Mouse (Mus musculus) embryonic facial prominence, embryonic 10.5 days (tissue): Measurements from ENCODE around the gene Zfp595. TPM values are rescaled to one million over a fixed set of nuclear protein-coding genes. Genes with fewer than 3 reads are reported as not detected.
"Not testable (repeated sequence)": the region's sequence is repeated elsewhere in the genome, so short reads cannot be mapped to it uniquely, and the experiment has no call there.

Experiments used
- DNase-seq: peaks from one replicate; pipeline ENCODE4 v3.0.0-alpha.2; 2017; ENCODE audit warnings: low spot score
- H3K27ac ChIP-seq: fragments of 300-500 bp; sonication (generic); replicated peaks from 2 replicates; pipeline ENCODE4 v1.5.1; 2016; ENCODE audit warnings: mild to moderate bottlenecking
- H3K27me3 ChIP-seq: fragments of 300-500 bp; sonication (generic); replicated peaks from 2 replicates; pipeline ENCODE4 v1.6.1; 2016; ENCODE audit warnings: low read depth, mild to moderate bottlenecking; ENCODE audit not compliant: poor library complexity, severe bottlenecking
- H3K36me3 ChIP-seq: fragments of 300-500 bp; sonication (generic); replicated peaks from 2 replicates; pipeline ENCODE4 v1.6.1; 2016; ENCODE audit warnings: mild to moderate bottlenecking, moderate library complexity
- H3K4me1 ChIP-seq: fragments of 300-500 bp; sonication (generic); 2 replicates; pipeline ENCODE4 v1.6.1; 2016
- H3K4me3 ChIP-seq: fragments of 300-500 bp; sonication (generic); 2 replicates; pipeline ENCODE4 v1.5.1; 2016; ENCODE audit warnings: mild to moderate bottlenecking, moderate library complexity
- H3K9me3 ChIP-seq: fragments of 300-500 bp; sonication (generic); 2 replicates; pipeline ENCODE4 v1.6.1; 2016; ENCODE audit warnings: mild to moderate bottlenecking
- WGBS: fragments of 180-500 bp; shearing (Covaris S2); methylation state at CpG from one replicate; pipeline ENCODE4 v1.1.7; 2016; 5-methylcytosine and 5-hydroxymethylcytosine counted together
- polyA plus RNA-seq: library from polyadenylated mRNA; unstranded; fragments of >200 nt; fragmentation: Nextera tagmentation; extraction: Ambion mirVana; gene quantifications from 2 replicates; pipeline ENCODE4 v1.2.1, GENCODE M21; 2016

Gene Zfp595
- 1.5 and 1.8 TPM in 2 replicates for polyA plus RNA-seq

DNA sequence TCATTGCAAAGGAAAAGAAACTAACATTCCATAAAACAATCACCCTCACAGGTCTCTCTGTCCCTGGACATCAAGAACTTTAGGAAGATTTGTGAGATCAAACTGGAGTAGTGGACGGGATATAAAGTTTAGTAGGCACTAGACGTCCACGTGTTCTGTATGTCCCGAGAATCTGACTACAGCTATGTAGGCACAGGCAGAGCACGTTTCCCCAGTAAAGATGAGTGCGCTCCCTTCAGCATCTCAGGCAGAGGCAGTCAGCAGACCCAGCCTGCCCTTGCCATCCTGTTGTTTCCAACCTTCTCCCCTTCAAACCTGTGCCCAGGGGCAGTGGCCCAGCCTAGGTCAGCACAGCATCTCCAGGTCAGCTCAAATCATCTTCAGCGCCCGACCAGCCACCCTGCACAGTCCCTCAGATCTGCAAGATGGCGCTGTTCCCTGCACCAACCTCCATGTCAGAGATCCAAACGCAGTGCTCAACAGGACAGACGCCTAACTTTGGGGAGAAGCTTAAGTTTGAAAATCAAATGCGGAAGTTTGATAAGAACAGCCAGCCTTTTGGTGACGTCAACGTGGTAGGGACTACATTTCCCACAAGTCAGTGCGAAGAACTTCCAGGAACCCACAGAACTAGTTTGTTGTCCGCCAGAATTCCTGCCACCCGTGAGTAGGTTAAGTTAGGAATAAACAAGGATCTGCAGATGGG, at the start of gene Zfp595:
Gene Zfp595 (minus strand): TSS at position 552 of the 706 bp plus-strand sequence.
- no peaks in the 10 kb centered on the region for H3K27me3 ChIP-seq
- H3K9me3 ChIP-seq = no peaks in the 10 kb centered on the region
- no peaks in the 10 kb centered on the region for H3K36me3 ChIP-seq
- WGBS = 19% methylated on average over 17 of the region's 17 CpGs
- peak within 1 kb of the TSS; percentile 81 for H3K27ac ChIP-seq
- peak; percentile 72 for DNase-seq
- H3K4me3 ChIP-seq = peak within 1 kb of the TSS; percentile 67
- H3K4me1 ChIP-seq = peaks cover 7% of the 10 kb centered on the region

GRCm38 (mm10) chr13:67376255-67376654, 43.9 kb upstream of the Zfp595 start:
- DNase-seq, H3K4me3 ChIP-seq, H3K9me3 ChIP-seq, H3K36me3 ChIP-seq, H3K27me3 ChIP-seq, H3K27ac ChIP-seq, H3K4me1 ChIP-seq: not testable (repeated sequence)
- WGBS = 75% methylated on average over 3 of the region's 3 CpGs

GRCm38 (mm10) chr13:67375050-67375911, 42.9 kb upstream of the Zfp595 start, which contains the start of the genes Gm28041 and Zfp456:
TSS of gene Gm28041 (minus strand) at chr13:67375733.
TSS of gene Zfp456 (minus strand) at chr13:67375810.
- DNase-seq = peak; percentile 61
- peak within 1 kb of the TSS; percentile 59 for H3K4me3 ChIP-seq
- not testable (repeated sequence) for H3K9me3 ChIP-seq, H3K36me3 ChIP-seq, H3K27me3 ChIP-seq, H3K4me1 ChIP-seq
- WGBS = 21% methylated on average over 15 of the region's 15 CpGs
- peak within 1 kb of the TSS; percentile 59; the same call in 1 of the 2 replicates for H3K27ac ChIP-seq

GRCm38 (mm10) chr13:67360131-67360744, 27.9 kb upstream of the Zfp595 start, which contains the start of the genes Gm28044 and Zfp953:
TSS of gene Gm28044 (minus strand) at chr13:67360536.
TSS of gene Zfp953 (minus strand) at chr13:67360605.
- Histone ChIP-seq H3K27ac (peak within 1 kb of the TSS; percentile 83), H3K9me3 (no peaks in the 10 kb centered on the region), H3K36me3 (no peaks in the 10 kb centered on the region), H3K27me3 (no peaks in the 10 kb centered on the region), H3K4me3 (peak within 1 kb of the TSS; percentile 76), H3K4me1 (peaks cover 6% of the 10 kb centered on the region; the same call in 1 of the 2 replicates)
- DNase-seq = peak; percentile 79
- WGBS = under 1% methylated on average over 15 of the region's 15 CpGs

- Histone ChIP-seq H3K27me3 (no peaks in the 10 kb centered on the region), H3K4me1 (no peaks in the 10 kb centered on the region), H3K9me3 (no peaks in the 10 kb centered on the region), H3K36me3 (no peaks in the 10 kb centered on the region), H3K27ac (no peak overlapping the region), H3K4me3 (no peak overlapping the region)
- DNase-seq = no peak
Measured at GRCm38 (mm10) chr13:67351854-67352253, 19.5 kb upstream of the Zfp595 start.

DNA sequence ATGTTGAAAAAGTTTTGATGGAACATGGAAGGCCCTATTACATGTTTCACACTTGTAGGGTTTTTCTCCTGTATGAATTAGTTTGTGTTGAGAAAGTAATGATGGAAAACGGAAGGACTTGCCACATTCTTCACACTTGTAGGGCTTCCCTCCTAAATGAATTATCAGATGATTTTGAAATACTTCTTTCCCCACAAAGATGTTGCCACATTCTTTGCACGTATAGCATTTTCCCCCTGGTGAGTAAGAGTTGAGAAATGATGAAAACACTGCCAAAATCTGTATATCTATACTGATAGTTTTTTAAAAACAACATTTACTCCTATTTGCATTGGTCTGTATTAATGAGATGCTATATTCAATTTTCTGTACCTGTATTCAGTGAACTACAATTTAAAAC, 11.1 kb upstream of the Zfp595 start:
- Histone ChIP-seq H3K9me3 (no peaks in the 10 kb centered on the region), H3K4me1 (no peaks in the 10 kb centered on the region), H3K27ac (no peak overlapping the region), H3K4me3 (no peak overlapping the region), H3K36me3 (peaks cover 7% of the 10 kb centered on the region; the same call in 1 of the 2 replicates), H3K27me3 (no peaks in the 10 kb centered on the region)
- DNase-seq = no peak
- WGBS = 88% methylated on average over 2 of the region's 2 CpGs

GRCm38 (mm10) chr13:67332877-67333276, 507 bp upstream of the Zfp595 start:
- WGBS = 74% methylated on average over 1 of the region's 1 CpGs
- peak; percentile 10 for DNase-seq
- Histone ChIP-seq H3K4me1 (peaks cover 7% of the 10 kb centered on the region), H3K27me3 (no peaks in the 10 kb centered on the region), H3K27ac (peak overlapping the region; percentile 81), H3K36me3 (no peaks in the 10 kb centered on the region), H3K4me3 (peak overlapping the region; percentile 67), H3K9me3 (no peaks in the 10 kb centered on the region)

GRCm38 (mm10) chr13:67306718-67307117, 25.7 kb downstream of the Zfp595 start:
- Histone ChIP-seq H3K27me3 (no peaks in the 10 kb centered on the region), H3K36me3 (no peaks in the 10 kb centered on the region), H3K4me1 (peaks cover 6% of the 10 kb centered on the region; the same call in 1 of the 2 replicates), H3K27ac (peak overlapping the region; percentile 81), H3K4me3 (peak overlapping the region; percentile 70), H3K9me3 (no peaks in the 10 kb centered on the region)
- 39% methylated on average over 5 of the region's 5 CpGs for WGBS
- peak; percentile 12 for DNase-seq

DNA sequence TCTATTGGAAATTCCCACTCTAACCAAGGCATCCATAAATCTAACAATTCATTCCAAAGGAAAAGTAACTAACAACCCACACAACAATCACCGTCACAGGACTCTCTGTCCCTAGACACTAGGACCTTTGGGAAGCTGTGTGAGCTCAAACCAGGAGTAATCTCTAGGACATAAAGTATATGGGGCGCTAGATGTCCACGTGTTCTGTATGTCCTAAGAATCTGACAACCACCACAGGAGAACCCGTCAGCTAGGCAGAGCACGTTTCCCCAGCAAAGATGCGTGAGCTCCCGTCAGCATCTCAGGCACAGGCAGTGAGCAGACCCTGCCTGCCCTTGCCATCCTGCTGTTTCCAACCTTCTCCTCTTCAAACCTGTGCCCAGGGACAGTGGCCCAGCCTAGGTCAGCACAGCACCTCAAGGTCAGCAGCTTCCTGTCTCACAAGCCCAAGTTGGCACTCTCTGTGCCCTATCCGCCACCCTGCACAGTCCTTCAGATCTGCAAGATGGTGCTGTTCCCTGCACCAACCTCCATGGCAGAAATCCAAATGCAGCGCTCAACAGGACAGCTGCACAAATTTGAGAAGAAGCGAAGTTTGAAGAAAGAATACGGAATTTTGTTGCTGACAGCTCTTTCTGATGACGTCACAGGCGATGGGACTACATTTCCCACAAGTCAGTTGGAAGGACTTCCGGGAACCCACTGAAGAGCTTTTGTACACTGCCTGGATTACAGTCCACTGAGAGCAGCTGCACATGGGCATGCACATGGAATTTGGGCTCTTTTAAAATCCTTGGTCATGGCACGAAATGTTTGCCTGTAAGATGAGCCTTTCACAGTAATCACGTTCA, 26.3 kb downstream of the Zfp595 start, which contains the start of gene Zfp457:
Gene Zfp457 (minus strand): TSS at position 664 of the 851 bp plus-strand sequence.
- H3K9me3 ChIP-seq = no peaks in the 10 kb centered on the region
- peak within 1 kb of the TSS; percentile 70 for H3K4me3 ChIP-seq
- WGBS = 12% methylated on average over 16 of the region's 16 CpGs
- H3K27me3 ChIP-seq = no peaks in the 10 kb centered on the region
- DNase-seq = peak; percentile 81
- peaks cover 6% of the 10 kb centered on the region; the same call in 1 of the 2 replicates for H3K4me1 ChIP-seq
- no peaks in the 10 kb centered on the region for H3K36me3 ChIP-seq
- H3K27ac ChIP-seq = peak within 1 kb of the TSS; percentile 81

- WGBS = 43% methylated on average over 7 of the region's 7 CpGs
- Histone ChIP-seq H3K4me3 (no peak within 1 kb of the TSS), H3K4me1 (no peaks in the 10 kb centered on the region), H3K27ac (no peak within 1 kb of the TSS), H3K27me3 (no peaks in the 10 kb centered on the region), H3K36me3 (no peaks in the 10 kb centered on the region), H3K9me3 (no peaks in the 10 kb centered on the region)
- no peak for DNase-seq
Measured at GRCm38 (mm10) chr13:67278314-67278713, 54.1 kb downstream of the Zfp595 start, which contains the start of gene Zfp458. TSS of gene Zfp458 (minus strand) at chr13:67278466.

GRCm38 (mm10) chr13:67269383-67270065, 62.8 kb downstream of the Zfp595 start:
- H3K4me3 ChIP-seq = peak overlapping the region; percentile 80
- H3K27ac ChIP-seq, H3K4me1 ChIP-seq, DNase-seq, H3K36me3 ChIP-seq, H3K27me3 ChIP-seq, H3K9me3 ChIP-seq: not testable (repeated sequence)
- WGBS = 49% methylated on average over 9 of the region's 9 CpGs
